In genomic region chr8:46552441-46552765, GRCm38 (mm10) we compare ENCODE assay signal across 8 mouse cellular contexts. TPM values are rescaled to one million over a fixed set of nuclear protein-coding genes. Genes with fewer than 3 reads are reported as not detected.
DNase-seq lines count a peak whose midpoint lies in the region; ATAC-seq and TF ChIP-seq lines count a peak whose summit lies in the region.

No protein-coding gene starts in this region.

- peak overlapping the region; percentile 56 for H3K9ac ChIP-seq in CH12.LX (ENCODE audit: insufficient read depth, low read depth)
- peak overlapping the region; percentile 65 for H3K9ac ChIP-seq in embryonic facial prominence, embryonic 11.5 days (replicated peaks; ENCODE audit: low read length)
- H3K9ac ChIP-seq in hindbrain, embryonic 13.5 days = peak overlapping the region; percentile 70
- peak overlapping the region; percentile 75 for H3K9ac ChIP-seq in liver, embryonic 16.5 days (ENCODE audit: low read depth, low read length)
- H3K9ac ChIP-seq in stomach, embryonic 15.5 days = peak overlapping the region; percentile 57

- TF ChIP-seq RAD21 in CH12.LX (IDR thresholded peaks at IDR 0.05; ENCODE audit: low read depth, low read length) = no peak

- no peak for TF ChIP-seq POLR2A in CH12.LX (IDR thresholded peaks at IDR 0.05; ENCODE audit: low read depth, low read length)

- no peak for ATAC-seq in cerebellum, adult (ENCODE audit: insufficient number of reproducible peaks, low FRiP score, low TSS enrichment)
- ATAC-seq in embryonic facial prominence, embryonic 11.5 days (replicated peaks; ENCODE audit: insufficient number of reproducible peaks, low FRiP score, low TSS enrichment, low read depth) = no peak
- ATAC-seq in hindbrain, embryonic 13.5 days (ENCODE audit: low FRiP score) = no peak
- no peak for ATAC-seq in liver, embryonic 16.5 days (ENCODE audit: low read depth)
- no peak for ATAC-seq in stomach, embryonic 15.5 days (ENCODE audit: insufficient read depth, low FRiP score, low read depth)

- no peak for TF ChIP-seq EP300 in CH12.LX (IDR thresholded peaks at IDR 0.05; ENCODE audit: low read length)

- WGBS in embryonic facial prominence, embryonic 11.5 days = 4% methylated on average over 10 of the region's 10 CpGs
- 1% methylated on average over 10 of the region's 10 CpGs for WGBS in hindbrain, embryonic 13.5 days
- under 1% methylated on average over 10 of the region's 10 CpGs for WGBS in liver, embryonic 16.5 days (ENCODE audit: insufficient replicate concordance)
- under 1% methylated on average over 10 of the region's 10 CpGs for WGBS in stomach, embryonic 15.5 days

- peak; percentile 24 for DNase-seq in cerebellum, adult 11 months
- no peak for DNase-seq in CH12.LX (ENCODE audit: extremely low read depth)
- no peak for DNase-seq in embryonic facial prominence, embryonic 11.5 days (ENCODE audit: low spot score)
- DNase-seq in embryo, embryonic 9.5 days (ENCODE audit: extremely low spot score) = no peak

- H3K9me3 ChIP-seq in CH12.LX (replicated peaks; ENCODE audit: low read length) = no peaks in the 10 kb centered on the region
- H3K9me3 ChIP-seq in embryonic facial prominence, embryonic 11.5 days (replicated peaks; ENCODE audit: control insufficient read depth, low read length) = no peaks in the 10 kb centered on the region
- H3K9me3 ChIP-seq in hindbrain, embryonic 13.5 days = no peaks in the 10 kb centered on the region
- H3K9me3 ChIP-seq in liver, embryonic 16.5 days (replicated peaks; ENCODE audit: control insufficient read depth, low read length) = no peaks in the 10 kb centered on the region
- no peaks in the 10 kb centered on the region for H3K9me3 ChIP-seq in stomach, embryonic 15.5 days

- peaks cover 4 to 44% of the 10 kb centered on the region in 2 experiments for H3K4me1 ChIP-seq in CH12.LX (ENCODE audit: control insufficient read depth in 1 of 2, insufficient read depth in 2 of 2)
- no peaks in the 10 kb centered on the region for H3K4me1 ChIP-seq in embryonic facial prominence, embryonic 11.5 days (ENCODE audit: control insufficient read depth, insufficient read depth, low read length)
- peaks cover 12% of the 10 kb centered on the region for H3K4me1 ChIP-seq in hindbrain, embryonic 13.5 days (replicated peaks)
- H3K4me1 ChIP-seq in liver, embryonic 16.5 days (ENCODE audit: control insufficient read depth, low read depth, low read length) = peaks cover 28% of the 10 kb centered on the region
- H3K4me1 ChIP-seq in stomach, embryonic 15.5 days = peaks cover 5% of the 10 kb centered on the region; the same call in 1 of the 2 replicates

- peak overlapping the region; percentile 74 to 83 (median 83) for H3K4me3 ChIP-seq in CH12.LX (replicated peaks in 1 of 3; ENCODE audit: low read depth in 2 of 3, low read length in 2 of 3, poor library complexity in 1 of 3)
- peak overlapping the region; percentile 68 for H3K4me3 ChIP-seq in embryonic facial prominence, embryonic 11.5 days (ENCODE audit: low read depth, low read length)
- H3K4me3 ChIP-seq in hindbrain, embryonic 13.5 days = peak overlapping the region; percentile 68
- peak overlapping the region; percentile 89 for H3K4me3 ChIP-seq in liver, embryonic 16.5 days (ENCODE audit: low read depth, low read length)
- H3K4me3 ChIP-seq in stomach, embryonic 15.5 days (replicated peaks) = peak overlapping the region; percentile 81

- peak overlapping the region; percentile 77 for H3K4me2 ChIP-seq in CH12.LX (ENCODE audit: insufficient read depth, low read depth, poor library complexity, severe bottlenecking)
- H3K4me2 ChIP-seq in embryonic facial prominence, embryonic 11.5 days (ENCODE audit: low read depth, low read length) = peak overlapping the region; percentile 53
- peak overlapping the region; percentile 77 for H3K4me2 ChIP-seq in hindbrain, embryonic 13.5 days
- H3K4me2 ChIP-seq in liver, embryonic 16.5 days (ENCODE audit: low read depth, low read length) = peak overlapping the region; percentile 86
- peak overlapping the region; percentile 71 for H3K4me2 ChIP-seq in stomach, embryonic 15.5 days

- in situ Hi-C loops in CH12.LX (cut with MboI; ENCODE audit: low pct_ligation_motif_present, low pct_unique_long_range_greater_than_20kb, low sequenced_read_pairs) = loop anchor here (25.0 kb wide), 1 partner anchor 835 kb away; no protein-coding TSS in a partner anchor

- dilution Hi-C loops in CH12.LX (cut with MboI; ENCODE audit: extremely low pct_ligation_motif_present, extremely low pct_unique_long_range_greater_than_20kb, low sequenced_read_pairs) = no loop called here

- H3K79me2 ChIP-seq in CH12.LX (replicated peaks; ENCODE audit: control insufficient read depth, extremely low read depth, insufficient read depth, poor library complexity, severe bottlenecking) = no peaks in the 10 kb centered on the region; the same call in 1 of the 2 replicates

- H3K36me3 ChIP-seq in CH12.LX (replicated peaks in 1 of 2; ENCODE audit: control insufficient read depth in 1 of 2, insufficient read depth in 1 of 2, low read length in 1 of 2) = peaks cover 2 to 25% of the 10 kb centered on the region in 2 experiments
- no peaks in the 10 kb centered on the region; the same call in 1 of the 2 replicates for H3K36me3 ChIP-seq in embryonic facial prominence, embryonic 11.5 days (replicated peaks; ENCODE audit: control insufficient read depth, insufficient read depth, low read depth, low read length)
- no peaks in the 10 kb centered on the region; the same call in none of the 2 replicates for H3K36me3 ChIP-seq in hindbrain, embryonic 13.5 days
- H3K36me3 ChIP-seq in liver, embryonic 16.5 days (ENCODE audit: control insufficient read depth, insufficient read depth) = peaks cover 5% of the 10 kb centered on the region
- no peaks in the 10 kb centered on the region for H3K36me3 ChIP-seq in stomach, embryonic 15.5 days

- no peak overlapping the region for H3K27ac ChIP-seq in CH12.LX (ENCODE audit: insufficient read depth, low read depth)
- H3K27ac ChIP-seq in embryonic facial prominence, embryonic 11.5 days (replicated peaks; ENCODE audit: low read depth, low read length) = no peak overlapping the region
- no peak overlapping the region for H3K27ac ChIP-seq in hindbrain, embryonic 13.5 days
- H3K27ac ChIP-seq in liver, embryonic 16.5 days (ENCODE audit: low read length) = peak overlapping the region; percentile 80
- H3K27ac ChIP-seq in stomach, embryonic 15.5 days = no peak overlapping the region

- no peaks in the 10 kb centered on the region for H3K27me3 ChIP-seq in CH12.LX (replicated peaks)
- H3K27me3 ChIP-seq in embryonic facial prominence, embryonic 11.5 days (ENCODE audit: control insufficient read depth, insufficient read depth, low read length) = no peaks in the 10 kb centered on the region
- no peaks in the 10 kb centered on the region for H3K27me3 ChIP-seq in hindbrain, embryonic 13.5 days
- H3K27me3 ChIP-seq in liver, embryonic 16.5 days (ENCODE audit: control insufficient read depth, insufficient read depth, low read depth, low read length) = no peaks in the 10 kb centered on the region
- H3K27me3 ChIP-seq in stomach, embryonic 15.5 days (replicated peaks) = no peaks in the 10 kb centered on the region

- TF ChIP-seq CTCF in CH12.LX (conservative IDR thresholded peaks at IDR 0.05 in 1 of 2, IDR thresholded peaks at IDR 0.05 in 1 of 2; ENCODE audit: low read depth in 2 of 2, low read length in 2 of 2) = no peak

TF ChIP-seq in CH12.LX, 34 proteins besides CTCF, POLR2A, EP300 and RAD21:
- TF ChIP-seq ZC3H11A (IDR thresholded peaks at IDR 0.05; ENCODE audit: low read depth, low read length) = no peak
TF ChIP-seq in CH12.LX: peak in this region for 0.

RNA-seq across cellular contexts. Expression of gene Cenpu, which starts 0.6 kb away (rescaled TPM):
- total RNA-seq in CH12.LX (2012; rRNA removed) = 7.8 and 16.7 TPM in 2 replicates
- total RNA-seq in CH12.LX (2014; rRNA removed) = 26.8 and 32.4 TPM in 2 replicates
- 27.7 and 28.3 TPM in 2 replicates for polyA plus RNA-seq in CH12.LX (2012; ENCODE audit: insufficient read length, low read depth)
- polyA plus RNA-seq in embryonic facial prominence, embryonic 11.5 days (2014; fragmentation: Nextera tagmentation; extraction: Ambion mirVana) = 29.4 and 36.0 TPM in 2 replicates
- 7.2 and 9.4 TPM in 2 replicates for polyA plus RNA-seq in hindbrain, embryonic 13.5 days (2015; fragmentation: Nextera tagmentation; extraction: Ambion mirVana)
- polyA plus RNA-seq in liver, embryonic 16.5 days (2015; fragmentation: Nextera tagmentation; extraction: Ambion mirVana) = 12.3 and 14.1 TPM in 2 replicates
- polyA plus RNA-seq in stomach, embryonic 15.5 days (2015; fragmentation: Nextera tagmentation; extraction: Ambion mirVana) = 14.4 and 16.3 TPM in 2 replicates
